Mouse (Mus musculus) bone marrow, adult 2 months (tissue): ENCODE results near the gene Traf1.

ENCODE experiments used
- CTCF ChIP-seq: fragments of 200-500 bp; IDR thresholded peaks from 2 replicates; pipeline ENCODE4 v1.5.1; 2011; ENCODE audit warnings: low read length, control low read depth; ENCODE audit not compliant: control insufficient read depth, insufficient read depth
- POLR2A ChIP-seq: fragments of 200-500 bp; IDR thresholded peaks from 2 replicates; pipeline ENCODE4 v1.6.1; 2011; ENCODE audit warnings: low read depth, mild to moderate bottlenecking, control low read depth, low read length, borderline replicate concordance; ENCODE audit not compliant: control insufficient read depth

GRCm38 (mm10) chr2:34965806-34966205, 4.2 kb upstream of the Traf1 start:
- TF ChIP-seq POLR2A (no peak), CTCF (no peak)
